Mouse (Mus musculus): ENCODE data around the gene Prkx.

DNA sequence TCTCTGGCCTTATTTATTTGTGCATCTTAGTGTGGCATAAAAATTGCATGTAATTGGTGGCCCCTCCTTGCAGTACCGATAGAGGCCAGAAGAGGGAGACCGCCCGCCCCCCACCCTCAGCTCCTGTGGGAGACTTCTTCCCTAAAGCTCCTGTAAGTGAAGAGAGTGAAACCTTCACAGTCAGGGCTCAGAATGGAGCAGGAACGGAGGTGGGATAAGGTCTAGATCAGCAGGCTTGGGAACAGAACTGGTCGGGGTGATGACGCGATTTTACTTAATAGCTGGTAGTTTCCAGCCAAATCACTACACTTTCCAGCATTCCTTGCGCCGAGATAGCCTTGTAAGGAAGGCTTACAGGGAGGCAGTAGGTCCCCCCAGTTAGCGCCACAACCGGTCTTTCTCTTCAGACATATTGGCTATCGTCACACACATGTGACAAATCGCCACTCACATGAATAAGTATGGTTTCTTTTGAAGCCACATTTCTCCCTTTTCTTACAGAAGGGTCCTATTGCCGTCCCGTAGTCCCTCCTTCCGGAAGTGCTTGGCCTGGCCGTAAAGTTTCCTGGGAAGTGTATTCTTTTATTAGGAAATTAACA lies 14.6 kb upstream of the Prkx start:
- TF ChIP-seq POLR2A (IDR thresholded peaks at IDR 0.05; ENCODE audit: control insufficient read depth, extremely low read depth, insufficient read depth, low read length, poor library complexity) (no peak), CTCF (IDR thresholded peaks at IDR 0.05; ENCODE audit: borderline replicate concordance, control insufficient read depth, extremely low read depth, insufficient read depth, low read length, poor library complexity) (peak; percentile 74; the same call in 1 of the 2 replicates)
